Mouse (Mus musculus): ENCODE results near the gene Tomm40l. TPM values are rescaled to one million over a fixed set of nuclear protein-coding genes. Genes with fewer than 3 reads are reported as not detected.

Tomm40l gene
- polyA plus RNA-seq, 1 experiment: 51.8 TPM

GRCm38 (mm10) chr1:171250680-171251593, 28.6 kb upstream of the Tomm40l start, which contains the start of gene Ndufs2:
Gene Ndufs2, minus strand, starts transcription at chr1:171251388.
- 22% methylated on average over 26 of the region's 26 CpGs for WGBS
- H3K36me3 ChIP-seq (ENCODE audit: control insufficient read depth, insufficient read depth, low read length): no peaks in the 10 kb centered on the region
- H3K27me3 ChIP-seq (replicated peaks; ENCODE audit: control insufficient read depth, insufficient read depth, low read length): no peaks in the 10 kb centered on the region
- H3K4me3 ChIP-seq (ENCODE audit: insufficient read depth, low read depth, low read length): peak within 1 kb of the TSS; percentile 24; the same call in 1 of the 2 replicates
- no peak for DNase-seq
- no peak for TF ChIP-seq POLR2A (IDR thresholded peaks at IDR 0.05; ENCODE audit: low read depth, low read length)
- no peak for TF ChIP-seq CTCF (conservative IDR thresholded peaks at IDR 0.05; ENCODE audit: insufficient read depth, insufficient read length, low read depth, low read length)
- H3K4me1 ChIP-seq (ENCODE audit: control insufficient read depth, insufficient read depth, low read length): peaks cover 3% of the 10 kb centered on the region; the same call in 1 of the 2 replicates
- no peak within 1 kb of the TSS for H3K27ac ChIP-seq (ENCODE audit: insufficient read depth, low read depth, low read length)

- no peak for DNase-seq
- WGBS: 36% methylated on average over 5 of the region's 5 CpGs
- TF ChIP-seq CTCF (conservative IDR thresholded peaks at IDR 0.05; ENCODE audit: insufficient read depth, insufficient read length, low read depth, low read length) (no peak), POLR2A (IDR thresholded peaks at IDR 0.05; ENCODE audit: low read depth, low read length) (no peak)
- peak within 1 kb of the TSS; percentile 24; the same call in 1 of the 2 replicates for H3K4me3 ChIP-seq (ENCODE audit: insufficient read depth, low read depth, low read length)
- no peaks in the 10 kb centered on the region for H3K27me3 ChIP-seq (replicated peaks; ENCODE audit: control insufficient read depth, insufficient read depth, low read length)
- H3K36me3 ChIP-seq (ENCODE audit: control insufficient read depth, insufficient read depth, low read length): no peaks in the 10 kb centered on the region; the same call in 1 of the 2 replicates
- peaks cover 6% of the 10 kb centered on the region; the same call in 1 of the 2 replicates for H3K4me1 ChIP-seq (ENCODE audit: control insufficient read depth, insufficient read depth, low read length)
- 0 out of 2 replicates have a peak within 1 kb of the TSS, but pooled peaks have one; percentile 15 for H3K27ac ChIP-seq (ENCODE audit: insufficient read depth, low read depth, low read length)
Measured at GRCm38 (mm10) chr1:171249913-171250600, 27.7 kb upstream of the Tomm40l start, which contains the start of gene Adamts4. Gene Adamts4, plus strand, starts transcription at chr1:171250421.

GRCm38 (mm10) chr1:171248386-171249226, 26.3 kb upstream of the Tomm40l start:
- Histone ChIP-seq H3K27ac (ENCODE audit: insufficient read depth, low read depth, low read length) (peak overlapping the region; percentile 15), H3K4me3 (ENCODE audit: insufficient read depth, low read depth, low read length) (no peak overlapping the region), H3K36me3 (ENCODE audit: control insufficient read depth, insufficient read depth, low read length) (no peaks in the 10 kb centered on the region; the same call in 1 of the 2 replicates), H3K4me1 (ENCODE audit: control insufficient read depth, insufficient read depth, low read length) (peaks cover 6% of the 10 kb centered on the region; the same call in 1 of the 2 replicates), H3K27me3 (replicated peaks; ENCODE audit: control insufficient read depth, insufficient read depth, low read length) (no peaks in the 10 kb centered on the region)
- 50% methylated on average over 3 of the region's 3 CpGs for WGBS
- no peak for TF ChIP-seq CTCF (conservative IDR thresholded peaks at IDR 0.05; ENCODE audit: insufficient read depth, insufficient read length, low read depth, low read length)
- TF ChIP-seq POLR2A (IDR thresholded peaks at IDR 0.05; ENCODE audit: low read depth, low read length): no peak
- no peak for DNase-seq

- TF ChIP-seq POLR2A (IDR thresholded peaks at IDR 0.05; ENCODE audit: low read depth, low read length) (no peak), CTCF (conservative IDR thresholded peaks at IDR 0.05; ENCODE audit: insufficient read depth, insufficient read length, low read depth, low read length) (no peak)
- Histone ChIP-seq H3K4me3 (ENCODE audit: insufficient read depth, low read depth, low read length) (no peak overlapping the region; the same call in 1 of the 2 replicates), H3K27me3 (replicated peaks; ENCODE audit: control insufficient read depth, insufficient read depth, low read length) (no peaks in the 10 kb centered on the region), H3K36me3 (ENCODE audit: control insufficient read depth, insufficient read depth, low read length) (no peaks in the 10 kb centered on the region; the same call in 1 of the 2 replicates), H3K27ac (ENCODE audit: insufficient read depth, low read depth, low read length) (peak overlapping the region; percentile 77), H3K4me1 (ENCODE audit: control insufficient read depth, insufficient read depth, low read length) (peaks cover 6% of the 10 kb centered on the region; the same call in 1 of the 2 replicates)
- WGBS: 13% methylated on average over 4 of the region's 4 CpGs
- DNase-seq: no peak
Measured at GRCm38 (mm10) chr1:171247916-171248315, 25.6 kb upstream of the Tomm40l start.

- Histone ChIP-seq H3K36me3 (ENCODE audit: control insufficient read depth, insufficient read depth, low read length) (no peaks in the 10 kb centered on the region; the same call in 1 of the 2 replicates), H3K27ac (ENCODE audit: insufficient read depth, low read depth, low read length) (peak overlapping the region; percentile 77), H3K4me3 (ENCODE audit: insufficient read depth, low read depth, low read length) (peak overlapping the region; percentile 40), H3K27me3 (replicated peaks; ENCODE audit: control insufficient read depth, insufficient read depth, low read length) (no peaks in the 10 kb centered on the region), H3K4me1 (ENCODE audit: control insufficient read depth, insufficient read depth, low read length) (peaks cover 6% of the 10 kb centered on the region; the same call in 1 of the 2 replicates)
- no peak for DNase-seq
- TF ChIP-seq CTCF (conservative IDR thresholded peaks at IDR 0.05; ENCODE audit: insufficient read depth, insufficient read length, low read depth, low read length) (no peak), POLR2A (IDR thresholded peaks at IDR 0.05; ENCODE audit: low read depth, low read length) (no peak)
- WGBS: 9% methylated on average over 13 of the region's 13 CpGs
Measured at GRCm38 (mm10) chr1:171247453-171247841, 25.1 kb upstream of the Tomm40l start.

Measured in kidney, adult 2 months (tissue).